Mouse (Mus musculus): ENCODE data around the gene Mall.

Gene Mall

DNA sequence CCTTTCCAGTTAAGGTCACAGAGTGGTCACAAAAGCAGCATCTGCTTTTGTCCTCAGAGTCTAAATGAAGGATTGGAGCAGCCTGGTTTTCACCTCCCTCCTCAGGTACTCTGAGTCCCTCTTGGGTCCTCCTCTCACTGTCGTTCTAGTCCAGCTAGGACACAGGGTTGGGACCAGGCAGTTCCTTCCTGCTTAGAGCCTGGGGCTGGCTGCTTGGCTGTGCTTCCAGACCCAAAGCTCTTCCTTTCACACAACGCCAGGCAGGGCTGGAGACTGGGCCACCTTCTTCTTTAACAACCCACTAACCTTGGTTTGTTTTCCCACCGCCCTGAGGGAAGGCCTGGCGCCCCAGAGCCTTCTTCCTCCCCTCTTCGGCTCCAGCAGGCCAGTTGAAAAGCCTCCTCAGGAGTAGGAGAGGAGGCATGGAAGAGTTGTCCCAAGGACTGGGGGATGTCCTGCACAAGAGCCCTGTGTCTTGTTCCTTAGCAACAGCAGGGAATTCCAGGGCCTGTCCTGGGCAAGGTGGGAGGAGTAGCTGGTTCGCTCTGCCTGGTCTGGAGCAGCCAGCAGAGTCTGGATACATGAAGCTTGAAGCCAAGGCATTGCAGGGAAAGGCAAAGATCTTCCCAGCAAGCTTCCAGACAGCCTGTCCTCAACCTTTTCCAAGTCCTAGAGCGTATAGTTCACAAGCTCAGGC is 717 bp upstream of the Mall start:
- no peak for DNase-seq (ENCODE audit: low read depth)

GRCm38 (mm10) chr2:127728661-127729450 is 876 bp downstream of the Mall start:
- DNase-seq (ENCODE audit: low read depth) = no peak

- no peak for DNase-seq (ENCODE audit: low read depth)
These were observed 1.6 kb downstream of the Mall start for GRCm38 (mm10) chr2:127728146-127728545.

DNA sequence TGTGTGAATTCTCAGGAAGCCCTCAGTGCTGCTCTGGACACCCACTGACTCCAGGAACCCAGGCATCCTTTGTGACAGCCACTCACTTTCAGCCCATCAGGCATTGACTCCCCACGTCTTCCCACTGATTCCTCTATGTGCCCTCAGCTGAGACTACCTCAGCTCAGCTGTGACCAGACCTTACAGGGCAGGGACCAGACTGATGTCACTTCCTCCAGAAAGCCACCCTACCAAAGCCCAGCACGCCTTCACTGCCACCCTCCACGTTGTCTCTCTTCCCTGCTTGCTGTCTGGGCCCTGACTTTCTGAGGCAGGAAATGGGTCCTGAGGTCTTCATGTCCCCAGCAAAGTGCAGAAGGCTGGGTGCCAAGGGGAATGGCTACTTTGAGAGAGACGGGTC is 6.5 kb downstream of the Mall start:
- DNase-seq (ENCODE audit: low read depth) = peak; percentile 3

GRCm38 (mm10) chr2:127722176-127722892 is 7.4 kb downstream of the Mall start:
- DNase-seq (ENCODE audit: low read depth) = peak; percentile 2

- DNase-seq (ENCODE audit: low read depth) = no peak
These were observed 10.8 kb downstream of the Mall start for GRCm38 (mm10) chr2:127718839-127719468.

DNA sequence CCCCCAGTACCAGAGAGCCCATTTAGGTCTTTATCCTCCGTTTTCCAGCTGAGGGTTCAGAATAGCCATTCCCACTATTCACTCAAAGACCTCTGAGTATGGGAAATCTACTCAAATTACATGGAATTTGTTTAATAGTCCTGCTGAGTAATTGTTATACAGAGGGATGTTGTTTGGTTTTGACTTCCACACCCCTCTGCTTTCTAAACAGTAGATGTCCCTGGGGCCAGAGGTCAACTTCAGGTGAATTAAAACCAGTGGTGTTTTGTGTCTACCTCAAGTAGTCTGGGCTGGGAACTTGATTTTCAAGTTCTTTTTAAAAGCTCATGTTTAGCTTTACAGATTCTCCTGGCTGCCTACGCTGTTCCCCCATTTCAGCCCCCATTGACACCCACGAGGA is 15.0 kb downstream of the Mall start:
- DNase-seq (ENCODE audit: low read depth) = no peak

DNA sequence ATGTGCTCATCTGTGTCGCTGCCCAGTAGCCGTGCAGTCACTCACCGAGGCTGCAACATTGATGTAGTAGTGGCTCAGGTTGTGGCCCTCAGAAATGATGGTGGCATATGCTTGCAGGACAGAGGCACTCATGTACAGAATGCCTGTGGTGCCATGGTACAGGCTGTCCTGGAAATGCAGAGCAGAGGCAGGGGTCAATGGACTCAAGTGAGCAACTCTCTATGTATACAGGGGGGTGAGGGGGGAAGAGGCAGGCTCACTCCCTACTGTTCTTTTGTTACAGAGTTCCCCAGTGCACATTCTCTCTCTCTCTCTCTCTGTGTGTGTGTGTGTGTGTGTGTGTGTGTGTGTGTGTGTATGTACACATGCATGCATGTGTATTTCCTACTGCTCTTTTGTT is 20.9 kb downstream of the Mall start:
- no peak for DNase-seq (ENCODE audit: low read depth)

- DNase-seq (ENCODE audit: low read depth) = no peak
These were observed 21.7 kb downstream of the Mall start for GRCm38 (mm10) chr2:127708060-127708459.

- no peak for DNase-seq (ENCODE audit: low read depth)
These were observed 24.5 kb downstream of the Mall start for GRCm38 (mm10) chr2:127705267-127705666.

GRCm38 (mm10) chr2:127689239-127689638 is 40.5 kb downstream of the Mall start:
- no peak for DNase-seq (ENCODE audit: low read depth)

GRCm38 (mm10) chr2:127683687-127684331 is 45.9 kb downstream of the Mall start:
- DNase-seq (ENCODE audit: low read depth) = peak; percentile 60

DNA sequence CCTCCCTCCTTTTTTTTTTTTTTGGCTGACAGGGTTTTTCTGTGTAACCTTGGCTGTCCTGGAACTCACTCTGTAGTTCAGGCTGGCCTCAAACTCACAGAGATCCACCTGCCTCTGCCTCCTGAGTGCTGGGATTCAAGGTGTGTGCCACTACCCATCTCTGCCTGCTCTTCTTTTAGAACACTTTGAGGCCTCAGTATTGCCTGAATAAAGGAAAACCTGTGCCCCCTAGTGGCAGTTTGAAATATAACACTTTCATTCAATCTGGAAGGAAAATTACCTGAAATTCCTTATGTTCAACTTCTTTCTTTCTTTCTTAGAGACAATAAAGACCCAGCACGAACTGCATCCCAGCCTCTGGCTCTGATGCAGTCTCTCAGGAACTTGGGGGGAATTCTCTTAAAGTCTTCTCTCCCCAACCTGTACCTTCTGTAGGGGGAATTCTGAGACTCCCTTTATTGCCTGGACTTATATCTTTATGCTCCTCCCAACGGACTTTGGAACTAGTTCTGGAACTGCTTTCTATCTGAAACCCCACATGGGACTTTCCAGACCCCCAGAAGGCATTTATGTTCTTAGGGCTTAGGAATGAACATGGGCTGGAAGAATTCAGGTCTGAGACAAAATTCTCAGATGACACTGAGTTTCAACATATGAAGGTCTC is 61.8 kb downstream of the Mall start:
- DNase-seq (ENCODE audit: low read depth) = peak; percentile 57

DNA sequence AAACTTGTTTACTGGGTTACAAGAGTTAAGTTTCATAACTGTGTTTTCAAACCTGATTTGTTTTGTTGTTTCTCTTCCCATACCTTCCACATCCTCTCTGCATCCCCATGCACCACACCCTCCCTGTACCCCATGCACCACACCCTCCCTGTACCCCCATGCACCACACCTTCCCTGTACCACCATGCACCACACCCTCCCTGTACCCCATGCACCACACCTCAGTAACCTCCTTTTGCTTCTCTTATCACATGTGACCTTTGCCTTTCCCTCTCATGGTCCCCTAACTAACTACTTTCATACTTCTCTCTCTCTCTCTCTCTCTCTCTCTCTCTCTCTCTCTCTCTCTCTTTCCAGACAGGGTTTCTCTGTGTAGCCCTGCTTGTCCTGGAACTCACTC is 62.7 kb downstream of the Mall start:
- DNase-seq (ENCODE audit: low read depth) = no peak

DNA sequence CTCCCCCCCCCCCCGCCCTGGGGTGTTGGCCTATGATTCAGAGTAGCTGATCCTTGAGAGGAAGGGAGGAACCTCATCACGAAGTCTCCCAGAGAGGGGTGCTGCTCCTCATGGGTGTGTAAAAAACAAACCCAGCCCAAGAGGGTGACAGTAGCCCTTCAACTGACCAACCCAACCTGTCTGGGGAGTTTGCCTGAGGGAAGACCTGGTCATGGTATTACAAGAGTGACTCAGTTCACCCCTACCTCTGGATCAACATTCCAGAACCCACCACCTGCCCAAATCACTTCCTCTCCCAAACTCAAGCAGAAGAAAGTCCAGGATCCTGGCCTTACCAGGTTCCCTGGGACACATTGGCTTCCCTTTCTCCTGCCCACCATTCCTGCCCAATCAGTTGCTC is 67.0 kb downstream of the Mall start:
- no peak for DNase-seq (ENCODE audit: low read depth)

DNA sequence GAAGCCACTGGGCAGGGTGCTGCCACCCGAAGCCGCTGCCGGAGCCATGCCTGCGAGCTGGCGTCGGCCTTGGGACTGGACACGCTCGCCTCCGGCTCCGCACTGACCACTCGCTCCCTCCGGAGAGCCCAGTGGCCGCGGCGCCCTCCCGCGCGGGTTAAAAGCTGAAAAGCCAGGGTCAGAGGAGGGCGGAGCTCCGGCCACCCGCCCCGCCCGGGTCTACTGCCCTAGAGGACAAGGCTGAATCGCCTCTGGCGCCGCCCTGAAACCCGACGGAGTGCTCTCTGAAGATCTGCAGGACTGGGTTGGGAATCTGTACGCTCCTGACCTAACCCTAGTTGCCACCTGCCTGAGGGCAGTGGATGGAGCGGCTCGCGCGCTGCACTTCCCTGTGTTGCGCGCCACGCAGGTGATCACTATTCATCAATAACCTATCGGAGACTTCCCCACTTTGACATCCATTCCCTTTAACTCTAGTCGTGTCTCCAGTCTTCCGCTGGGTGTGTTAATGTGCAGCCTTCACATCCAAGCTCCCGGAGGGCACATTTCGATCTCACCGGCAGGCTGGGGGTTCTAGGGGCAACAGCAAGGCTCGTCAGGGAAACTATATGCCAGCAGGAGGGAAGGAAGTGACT is 73.5 kb downstream of the Mall start, which contains the start of gene Mal:
Gene Mal, minus strand, starts transcription at position 610 of the 635 bp plus-strand sequence.
- DNase-seq (ENCODE audit: low read depth) = no peak

DNA sequence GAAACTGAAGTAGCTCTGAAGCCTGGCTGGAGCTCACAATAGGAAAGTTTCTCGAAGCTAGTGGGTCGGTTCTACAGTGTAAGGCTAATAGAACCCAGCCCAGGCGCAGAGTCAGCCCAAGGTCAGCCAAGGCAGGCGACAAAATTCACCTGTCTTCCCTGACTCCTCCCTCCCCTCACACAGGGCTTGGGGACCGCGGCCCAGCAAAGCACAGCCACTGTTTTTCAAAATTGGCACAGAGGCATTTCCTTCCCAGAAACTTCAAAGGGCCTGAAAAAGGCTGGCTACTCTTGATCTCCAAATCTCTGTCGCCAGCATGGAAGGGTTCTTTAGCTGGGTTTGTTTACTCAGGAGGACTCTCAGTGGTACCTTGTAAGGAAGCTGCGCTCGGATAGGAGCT is 74.3 kb downstream of the Mall start:
- DNase-seq (ENCODE audit: low read depth) = no peak

- no peak for DNase-seq (ENCODE audit: low read depth)
These were observed 74.9 kb downstream of the Mall start for GRCm38 (mm10) chr2:127654786-127655185.

All from induced T-regulatory cell, adult 2 months (primary cell).